Mouse (Mus musculus): ENCODE measurements around the gene Gpr88.

DNA sequence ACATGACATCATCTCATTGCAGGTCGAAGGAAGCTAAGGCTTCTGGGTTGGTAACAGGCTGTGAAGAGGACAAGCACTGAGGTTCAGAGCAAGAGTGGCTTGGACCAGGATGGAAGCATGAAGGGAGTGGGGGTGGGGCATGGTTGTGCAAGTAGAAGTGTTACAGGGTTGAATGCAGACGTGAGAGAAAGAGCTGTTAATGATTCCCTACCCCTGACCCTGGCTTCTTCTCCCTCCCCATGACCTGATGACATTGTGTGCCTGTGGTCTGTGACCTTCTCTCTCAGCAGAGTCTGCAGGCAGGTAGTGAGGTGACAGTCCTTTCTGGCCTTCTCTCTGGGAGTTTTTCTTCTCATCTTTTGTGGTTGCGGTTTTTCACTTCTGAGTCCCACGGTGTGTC, 16.4 kb downstream of the Gpr88 start:
- TF ChIP-seq EP300 (IDR thresholded peaks at IDR 0.05), result no peak
- TF ChIP-seq CTCF (IDR thresholded peaks at IDR 0.05), result no peak
